Mouse (Mus musculus): ENCODE results near the gene Dolpp1. TPM values are rescaled to one million over a fixed set of nuclear protein-coding genes. Genes with fewer than 3 reads are reported as not detected.

Gene Dolpp1
- total and polyA plus RNA-seq, 2 experiments from 2014 or later, result 56.6 to 96.2 TPM

DNA sequence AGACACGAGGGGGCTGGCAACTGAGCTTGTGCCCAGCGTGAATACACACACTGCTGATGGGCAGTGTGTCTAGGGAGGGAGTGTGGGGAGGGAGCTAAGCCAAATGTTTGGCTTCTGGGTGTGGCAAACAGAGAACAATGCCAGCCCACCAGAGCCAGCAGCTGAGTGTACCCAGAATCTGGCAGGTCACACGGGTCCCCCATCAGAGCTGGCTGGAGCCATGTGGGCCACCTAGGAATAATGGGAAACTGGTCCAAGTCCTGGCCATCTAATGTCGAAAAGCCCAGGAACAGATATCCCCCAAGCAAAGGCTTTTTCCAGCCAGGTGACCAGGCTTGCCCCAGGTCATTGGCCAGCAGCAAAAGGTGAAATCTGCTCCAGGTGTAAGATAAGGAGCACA, 36.2 kb upstream of the Dolpp1 start:
- no peaks in the 10 kb centered on the region for H3K9me3 ChIP-seq (ENCODE audit: low read length)
- H3K27me3 ChIP-seq (ENCODE audit: insufficient read depth, low read length), result no peaks in the 10 kb centered on the region
- no peak for TF ChIP-seq CTCF (IDR thresholded peaks at IDR 0.05)
- no peak overlapping the region for H3K27ac ChIP-seq (ENCODE audit: low read depth, low read length)
- no peak overlapping the region for H3K9ac ChIP-seq (replicated peaks; ENCODE audit: low read length, poor library complexity, severe bottlenecking)
- WGBS, result 64% methylated on average over 4 of the region's 4 CpGs
- ATAC-seq (ENCODE audit: low FRiP score) (no peak), DNase-seq (ENCODE audit: low spot score) (no peak)
- H3K4me1 ChIP-seq (ENCODE audit: insufficient read depth, low read length), result peaks cover 10% of the 10 kb centered on the region
- peaks cover 22% of the 10 kb centered on the region for H3K36me3 ChIP-seq (ENCODE audit: insufficient read depth, low read length)
- H3K4me2 ChIP-seq (ENCODE audit: low read depth, low read length, poor library complexity, severe bottlenecking), result no peak overlapping the region
- H3K4me3 ChIP-seq (ENCODE audit: low read depth, low read length), result no peak overlapping the region

DNA sequence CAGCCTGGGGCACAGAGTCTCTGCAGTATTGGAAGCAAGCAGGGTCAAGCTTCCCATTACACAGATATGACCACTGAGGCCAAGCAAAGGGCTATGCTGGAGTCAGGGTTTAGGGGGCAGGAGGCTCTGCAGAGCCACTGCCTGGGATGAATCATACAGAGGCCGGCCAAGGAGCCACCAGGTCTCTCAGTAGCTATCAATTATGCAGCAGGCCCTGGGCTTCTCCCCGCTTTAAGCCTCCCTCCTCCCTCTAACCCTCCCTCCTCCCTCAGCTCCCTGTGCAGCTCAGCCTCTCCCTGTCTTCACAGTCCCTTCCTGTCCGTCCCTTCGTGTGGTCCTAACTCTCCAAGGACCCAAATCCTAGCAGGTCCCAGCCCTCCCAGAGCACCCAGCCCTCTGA, 35.8 kb upstream of the Dolpp1 start:
- ATAC-seq (ENCODE audit: low FRiP score), result no peak
- TF ChIP-seq CTCF (IDR thresholded peaks at IDR 0.05), result no peak
- H3K27ac ChIP-seq (ENCODE audit: low read depth, low read length), result no peak overlapping the region
- no peak overlapping the region for H3K4me3 ChIP-seq (ENCODE audit: low read depth, low read length)
- no peaks in the 10 kb centered on the region for H3K27me3 ChIP-seq (ENCODE audit: insufficient read depth, low read length)
- WGBS, result 43% methylated on average over 4 of the region's 4 CpGs
- H3K9me3 ChIP-seq (ENCODE audit: low read length), result no peaks in the 10 kb centered on the region
- H3K9ac ChIP-seq (replicated peaks; ENCODE audit: low read length, poor library complexity, severe bottlenecking), result no peak overlapping the region
- H3K4me1 ChIP-seq (ENCODE audit: insufficient read depth, low read length), result peaks cover 10% of the 10 kb centered on the region
- no peak for DNase-seq (ENCODE audit: low spot score)
- peaks cover 19% of the 10 kb centered on the region for H3K36me3 ChIP-seq (ENCODE audit: insufficient read depth, low read length)
- H3K4me2 ChIP-seq (ENCODE audit: low read depth, low read length, poor library complexity, severe bottlenecking), result no peak overlapping the region

DNA sequence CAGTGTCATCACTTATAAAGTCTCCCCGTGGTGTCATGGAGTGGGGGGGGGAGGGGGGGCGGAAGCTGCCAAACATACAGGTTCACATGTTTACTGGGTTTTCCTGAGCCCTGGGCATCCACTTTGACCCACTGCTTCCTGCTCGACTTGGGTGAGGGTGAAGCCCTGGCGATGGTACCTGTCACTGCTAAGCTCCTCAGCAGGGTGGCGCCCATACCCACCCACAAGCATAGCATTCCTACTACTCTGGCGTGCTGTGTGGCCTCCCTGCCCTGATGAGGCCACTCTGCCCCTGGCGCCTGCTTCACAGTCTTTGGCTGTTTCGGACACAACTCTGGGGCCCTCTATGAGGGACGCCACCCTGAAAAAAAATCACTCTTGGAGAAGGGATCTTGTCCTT, 35.1 kb upstream of the Dolpp1 start:
- H3K4me1 ChIP-seq (ENCODE audit: insufficient read depth, low read length), result peaks cover 10% of the 10 kb centered on the region
- H3K9ac ChIP-seq (replicated peaks; ENCODE audit: low read length, poor library complexity, severe bottlenecking), result no peak overlapping the region; the same call in 1 of the 2 replicates
- peaks cover 19% of the 10 kb centered on the region for H3K36me3 ChIP-seq (ENCODE audit: insufficient read depth, low read length)
- no peak for TF ChIP-seq CTCF (IDR thresholded peaks at IDR 0.05)
- 65% methylated on average over 9 of the region's 9 CpGs for WGBS
- no peak overlapping the region for H3K4me2 ChIP-seq (ENCODE audit: low read depth, low read length, poor library complexity, severe bottlenecking)
- no peak overlapping the region for H3K27ac ChIP-seq (ENCODE audit: low read depth, low read length)
- H3K4me3 ChIP-seq (ENCODE audit: low read depth, low read length), result no peak overlapping the region
- ATAC-seq (ENCODE audit: low FRiP score) (no peak), DNase-seq (ENCODE audit: low spot score) (no peak)
- H3K9me3 ChIP-seq (ENCODE audit: low read length), result no peaks in the 10 kb centered on the region
- H3K27me3 ChIP-seq (ENCODE audit: insufficient read depth, low read length), result no peaks in the 10 kb centered on the region

DNA sequence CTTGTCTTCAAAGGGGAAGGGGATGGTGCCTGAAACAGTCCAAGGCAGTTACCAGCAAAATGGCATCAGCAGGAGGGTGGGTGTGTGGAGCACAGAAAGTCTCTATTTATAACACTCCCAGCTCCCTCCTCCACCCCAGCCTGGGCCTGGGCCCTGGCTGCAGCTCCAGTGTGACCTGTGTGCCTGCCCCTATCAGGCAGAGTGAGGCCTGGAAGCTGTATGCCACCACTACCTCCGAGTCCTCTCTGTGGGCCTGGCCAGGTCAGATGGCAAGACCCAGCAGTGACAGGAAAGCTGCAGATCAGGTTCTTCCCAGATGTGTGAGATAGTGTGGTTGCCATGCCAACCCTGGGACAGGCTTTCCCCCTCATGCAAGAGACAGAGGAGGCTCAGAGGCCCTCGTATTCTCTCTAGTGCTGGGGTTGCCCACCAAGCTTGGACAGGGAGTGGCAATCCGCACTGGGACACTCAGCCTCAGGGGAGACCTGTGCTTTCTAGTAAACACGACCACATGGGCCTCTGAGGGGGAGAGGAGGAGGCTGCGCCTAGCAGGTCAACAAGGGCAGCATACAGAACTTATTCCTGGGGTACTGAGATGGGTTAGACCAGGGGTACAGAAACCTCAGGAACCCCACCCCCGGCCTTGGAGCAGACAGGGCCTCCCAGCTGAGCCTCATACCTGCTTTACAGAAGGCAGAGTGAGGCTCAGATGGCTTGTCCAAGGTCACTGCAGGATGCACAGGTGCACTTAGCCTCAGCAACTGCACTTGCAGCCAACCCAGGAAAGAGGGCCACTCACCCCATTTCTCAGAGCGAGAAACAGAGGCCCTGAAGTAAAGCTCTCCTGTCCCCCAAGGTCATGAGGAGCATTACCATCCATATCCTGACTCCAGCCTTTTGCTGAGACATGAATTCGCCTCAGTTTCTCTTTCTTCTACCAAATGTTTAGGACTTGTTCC, 34.2 kb upstream of the Dolpp1 start:
- Histone ChIP-seq H3K27me3 (ENCODE audit: insufficient read depth, low read length) (no peaks in the 10 kb centered on the region), H3K36me3 (ENCODE audit: insufficient read depth, low read length) (peaks cover 19% of the 10 kb centered on the region), H3K9me3 (ENCODE audit: low read length) (no peaks in the 10 kb centered on the region), H3K4me1 (ENCODE audit: insufficient read depth, low read length) (peaks cover 10% of the 10 kb centered on the region), H3K27ac (ENCODE audit: low read depth, low read length) (no peak overlapping the region), H3K4me2 (ENCODE audit: low read depth, low read length, poor library complexity, severe bottlenecking) (peak overlapping the region; percentile 85), H3K9ac (replicated peaks; ENCODE audit: low read length, poor library complexity, severe bottlenecking) (peak overlapping the region; percentile 86), H3K4me3 (ENCODE audit: low read depth, low read length) (peak overlapping the region; percentile 81)
- DNase-seq (ENCODE audit: low spot score) (no peak), ATAC-seq (ENCODE audit: low FRiP score) (no peak)
- WGBS, result 53% methylated on average over 8 of the region's 8 CpGs
- no peak for TF ChIP-seq CTCF (IDR thresholded peaks at IDR 0.05)

DNA sequence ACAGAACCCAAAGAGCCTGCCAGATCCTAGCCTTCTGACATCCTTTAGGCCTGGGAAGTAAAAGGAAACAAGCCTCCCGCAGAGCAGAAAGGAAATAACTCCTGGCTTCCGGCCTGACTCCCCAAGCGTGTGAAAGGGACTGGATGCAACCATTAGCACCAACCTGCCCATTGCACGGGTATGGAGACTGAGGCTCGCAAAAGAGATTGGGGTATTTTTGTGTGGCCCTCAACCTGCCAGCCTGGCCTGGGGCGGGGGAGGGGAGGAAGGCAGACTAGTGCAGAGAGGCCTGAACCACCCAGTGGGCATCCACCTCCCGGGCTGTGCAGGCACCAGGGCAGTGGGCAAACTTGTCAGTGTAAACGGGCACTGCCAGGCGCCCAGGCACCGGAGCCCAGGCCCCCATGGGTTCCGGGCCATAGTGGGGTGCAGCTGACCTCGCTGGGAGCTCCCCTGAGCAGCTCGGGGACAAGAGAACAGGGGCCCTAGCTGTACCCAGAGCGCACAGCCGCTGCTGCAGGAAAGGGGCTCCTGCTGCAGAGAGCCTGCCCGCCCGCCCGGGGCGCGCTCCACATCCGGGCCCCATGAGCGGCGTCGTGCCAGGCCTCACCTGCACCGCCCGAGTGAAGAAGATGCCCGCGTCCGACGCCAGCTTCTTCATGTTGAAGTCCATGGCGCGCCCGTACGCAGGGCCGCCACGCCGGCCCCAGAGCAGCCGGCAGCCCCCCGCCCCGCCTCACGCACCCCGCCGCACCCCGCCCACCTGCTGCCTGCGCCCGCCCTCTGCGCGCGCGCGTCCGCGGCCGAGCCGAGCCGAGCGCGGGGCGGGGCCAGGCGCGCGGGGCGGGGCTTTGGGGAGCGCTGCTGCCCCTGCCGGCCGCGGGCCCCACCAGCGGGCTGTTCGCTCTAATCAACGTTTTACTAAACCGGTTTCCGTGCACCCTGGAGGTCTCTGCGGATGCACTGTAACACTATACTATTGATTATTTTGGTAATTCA, 33.2 kb upstream of the Dolpp1 start, which contains the start of gene Sh3glb2:
Gene Sh3glb2, minus strand, starts transcription at position 805 of the 999 bp plus-strand sequence.
- 3% methylated on average over 45 of the region's 73 CpGs for WGBS
- Histone ChIP-seq H3K9ac (replicated peaks; ENCODE audit: low read length, poor library complexity, severe bottlenecking) (peak within 1 kb of the TSS; percentile 86), H3K4me2 (ENCODE audit: low read depth, low read length, poor library complexity, severe bottlenecking) (peak within 1 kb of the TSS; percentile 85), H3K27ac (ENCODE audit: low read depth, low read length) (peak within 1 kb of the TSS; percentile 75), H3K36me3 (ENCODE audit: insufficient read depth, low read length) (peaks cover 15% of the 10 kb centered on the region), H3K4me1 (ENCODE audit: insufficient read depth, low read length) (peaks cover 10% of the 10 kb centered on the region), H3K4me3 (ENCODE audit: low read depth, low read length) (peak within 1 kb of the TSS; percentile 81), H3K27me3 (ENCODE audit: insufficient read depth, low read length) (no peaks in the 10 kb centered on the region), H3K9me3 (ENCODE audit: low read length) (no peaks in the 10 kb centered on the region)
- peak; percentile 79 for ATAC-seq (ENCODE audit: low FRiP score)
- peak; percentile 52 for TF ChIP-seq CTCF (IDR thresholded peaks at IDR 0.05)
- peak; percentile 90 for DNase-seq (ENCODE audit: low spot score)

All from midbrain, postnatal 0 days (tissue).